Mouse (Mus musculus) embryonic fibroblast, embryonic 13.5 days (primary cell): Measurements from ENCODE around the gene Abca3.

ENCODE experiments used
- CTCF ChIP-seq: IDR thresholded peaks from 2 replicates; pipeline ENCODE4 v1.5.1; 2011; ENCODE audit warnings: mild to moderate bottlenecking, control low read depth, low read length, moderate library complexity, borderline replicate concordance; ENCODE audit not compliant: insufficient read depth
- POLR2A ChIP-seq: IDR thresholded peaks from 2 replicates; pipeline ENCODE4 v1.6.1; 2011; ENCODE audit warnings: low read depth, mild to moderate bottlenecking, control low read depth, low read length, moderate library complexity

DNA sequence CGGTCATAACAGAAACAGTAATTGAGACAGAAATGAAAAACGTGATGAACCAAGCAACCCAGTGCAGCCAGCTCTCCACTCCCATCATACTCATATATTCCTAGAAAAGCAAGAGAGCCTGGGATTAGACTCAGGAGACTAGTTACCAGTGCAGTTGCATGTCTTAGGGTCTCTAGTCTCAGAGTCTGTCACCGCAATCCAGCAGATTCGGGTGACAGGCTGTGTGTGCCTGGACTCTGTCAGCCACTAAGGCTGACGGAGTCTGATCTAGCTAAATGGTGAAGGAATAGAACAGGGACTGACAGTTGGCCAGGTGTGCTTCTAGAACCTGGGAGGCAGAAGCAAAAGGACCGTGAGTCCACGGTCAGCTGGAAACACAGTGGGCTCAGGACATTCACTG, 24.1 kb upstream of the Abca3 start:
- TF ChIP-seq CTCF (no peak), POLR2A (no peak)
